Mouse (Mus musculus) T-helper 1 cell (primary cell): ENCODE measurements around the gene Clec3a.

ENCODE experiments used
- in situ Hi-C: fragments of 300-600 bp; cut with MboI, MseI; formaldehyde crosslinking; loops from one replicate; pipeline ENCODE4 v1.15.1; 2025; ENCODE audit warnings: high pct_unique_total_duplicates

The Clec3a gene

DNA sequence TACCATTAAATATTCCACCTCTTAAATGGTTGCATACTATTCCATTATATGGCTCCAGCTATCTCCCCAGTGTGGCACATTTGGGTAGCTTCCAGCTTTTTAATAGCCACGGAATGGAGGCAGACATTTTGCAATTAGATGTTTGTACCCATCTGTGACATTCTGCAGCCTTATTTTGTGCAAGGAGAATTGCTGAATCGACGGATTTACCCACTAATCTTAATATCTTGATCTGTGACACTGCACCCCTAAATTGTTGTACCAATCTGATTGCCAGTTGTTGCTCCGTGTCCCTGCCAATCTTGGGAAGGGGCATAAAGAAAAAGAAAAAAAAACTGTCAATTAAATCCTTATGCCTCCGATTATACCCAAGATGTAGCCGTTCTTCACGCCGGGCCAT lies 37.4 kb downstream of the Clec3a start:
- in situ Hi-C loops, result loop anchor here (10.0 kb wide), 1 partner anchor 1259 kb away; no protein-coding TSS in a partner anchor

DNA sequence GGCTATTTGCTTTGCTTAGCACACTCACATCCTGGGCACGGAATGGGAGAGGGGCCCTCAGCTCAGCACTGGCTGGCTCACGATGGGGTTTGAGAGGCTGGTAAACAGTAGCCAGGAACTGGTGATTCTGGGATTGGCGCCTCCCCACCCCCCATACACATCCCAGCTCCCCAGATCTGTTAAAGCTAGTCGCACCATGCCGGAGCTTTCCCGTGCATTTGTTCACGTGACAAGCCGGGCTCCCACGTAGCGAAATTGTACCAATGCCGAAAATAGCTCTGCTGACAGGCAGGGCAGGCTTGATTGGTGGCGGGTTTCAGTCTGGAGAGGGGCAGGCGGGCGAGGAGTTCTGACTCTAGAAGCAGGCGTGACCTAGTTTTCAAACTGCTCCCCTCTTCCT lies 38.1 kb downstream of the Clec3a start:
- in situ Hi-C loops, result loop anchor here (10.0 kb wide), 1 partner anchor 1259 kb away; no protein-coding TSS in a partner anchor

DNA sequence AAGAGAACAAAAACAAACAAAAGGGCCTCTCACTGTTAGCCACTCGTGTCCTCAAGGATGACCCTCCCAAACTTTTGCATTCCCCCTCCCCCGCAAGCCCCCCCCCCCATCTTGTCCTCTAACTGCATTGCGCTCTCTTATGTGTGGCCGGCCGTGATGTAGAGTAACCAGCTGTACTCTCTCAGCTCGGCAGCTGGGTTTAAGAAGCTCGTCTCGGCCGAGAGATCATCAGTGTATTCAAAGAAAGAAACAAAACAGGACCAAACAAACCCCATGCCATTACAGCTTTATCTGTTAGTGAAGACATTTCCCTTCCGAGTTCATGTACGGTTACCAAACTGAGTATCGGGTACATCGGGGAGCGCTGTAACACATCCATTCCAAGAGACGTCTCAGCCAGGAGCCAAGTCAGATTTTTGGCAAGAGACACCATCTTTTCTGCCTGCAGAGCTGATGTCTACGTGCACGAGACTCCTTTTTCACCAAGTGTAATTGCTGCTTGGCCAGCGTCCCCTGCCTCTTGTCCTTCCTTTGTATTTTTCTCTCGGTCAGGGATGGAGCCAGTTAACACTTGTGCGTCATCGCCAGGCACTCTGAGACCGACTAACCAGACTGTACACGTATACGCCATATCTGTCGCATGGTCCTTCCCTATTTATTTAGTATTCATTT lies 40.4 kb downstream of the Clec3a start:
- in situ Hi-C loops, result loop anchor here (10.0 kb wide), 1 partner anchor 1257 kb away; no protein-coding TSS in a partner anchor

DNA sequence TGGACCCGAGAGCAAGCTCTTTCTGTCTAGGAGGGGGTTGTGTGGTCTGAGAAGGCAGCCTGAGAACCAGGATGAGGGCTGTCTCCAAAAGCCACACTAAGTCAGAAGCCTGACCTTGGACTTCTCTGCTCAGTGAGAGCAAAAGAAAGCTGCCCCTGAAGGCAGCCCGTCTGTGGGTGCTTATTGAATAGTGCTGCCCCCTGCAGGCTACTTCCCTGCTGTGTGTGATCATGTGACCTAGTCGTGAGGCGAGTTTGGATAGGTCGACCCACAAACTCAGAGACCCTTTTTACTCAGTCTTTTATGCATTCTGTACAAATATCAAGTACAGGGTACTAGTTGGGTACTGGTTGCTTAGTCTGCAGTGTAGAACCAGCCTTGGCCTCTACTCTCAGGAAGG lies 42.7 kb downstream of the Clec3a start:
- in situ Hi-C loops, result no loop called here

DNA sequence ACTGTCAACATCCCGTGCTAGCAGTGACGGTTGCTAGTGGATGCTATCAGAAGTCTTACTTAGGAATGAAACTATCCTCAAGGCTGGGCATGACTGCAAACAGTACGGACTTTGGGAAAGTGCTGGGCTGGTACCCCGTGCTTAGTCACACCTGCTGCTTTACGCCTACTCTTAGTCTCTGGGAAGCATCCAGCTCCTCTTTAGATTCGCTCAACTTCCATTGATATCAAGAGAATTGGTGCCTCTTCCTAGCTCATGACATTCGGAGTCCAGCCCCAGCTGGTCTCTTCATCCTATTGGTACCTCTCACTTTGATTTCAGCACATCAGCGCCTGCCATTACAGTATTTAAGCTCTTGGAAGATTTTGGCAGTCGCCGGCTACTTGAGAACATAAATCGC lies 44.7 kb downstream of the Clec3a start:
- in situ Hi-C loops, result no loop called here

DNA sequence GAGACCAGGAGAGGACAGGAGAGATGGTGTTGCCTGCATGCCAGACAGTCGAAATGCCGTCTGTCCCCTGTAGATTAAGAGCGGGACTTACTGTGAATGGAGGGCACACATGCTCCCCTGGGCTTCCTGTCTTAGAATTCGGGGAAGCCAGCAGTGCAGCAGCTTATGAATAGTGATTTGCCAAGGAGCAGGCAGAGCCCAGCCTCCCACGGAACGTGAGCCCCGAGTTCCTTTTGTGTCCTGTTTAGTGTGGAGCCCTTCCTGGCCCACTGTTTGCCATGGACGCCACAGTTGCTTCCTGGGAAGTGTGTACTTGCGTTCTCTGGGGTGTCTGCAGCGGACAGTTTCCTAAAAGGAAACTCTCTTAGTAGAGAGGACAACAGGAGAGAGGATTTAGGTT lies 45.4 kb downstream of the Clec3a start:
- in situ Hi-C loops, result no loop called here

DNA sequence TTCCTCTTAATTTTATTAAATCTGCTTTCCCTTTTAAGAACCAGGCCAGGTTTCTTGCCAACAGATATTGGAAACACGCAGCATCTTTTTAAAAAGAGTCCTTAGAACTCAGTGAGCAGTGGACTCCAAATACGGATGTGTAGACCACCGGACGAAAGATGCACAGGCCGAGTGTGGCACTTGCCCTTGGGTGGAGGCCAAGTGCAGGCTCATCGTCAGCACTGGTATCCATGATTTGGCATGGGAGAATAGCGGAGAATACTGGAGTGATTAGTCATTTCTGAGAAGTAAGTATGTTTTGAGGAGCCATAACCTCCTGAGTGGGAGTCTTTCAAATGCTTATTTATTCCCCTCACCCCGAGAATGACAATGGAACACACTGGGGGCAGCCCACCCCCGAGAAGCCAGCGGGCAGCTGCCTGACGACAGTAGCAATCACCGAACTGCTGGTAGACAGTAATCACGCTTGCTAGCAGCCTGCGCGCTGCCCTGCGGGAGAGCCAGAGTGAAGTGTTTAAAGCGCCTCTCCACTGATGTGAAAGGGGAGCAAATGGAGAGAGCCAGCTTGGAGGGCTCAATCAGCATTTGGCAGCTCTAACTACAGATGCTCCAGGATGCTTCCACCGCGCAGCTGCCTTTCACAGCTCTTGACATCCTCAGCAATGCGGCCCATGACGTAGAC lies 50.8 kb downstream of the Clec3a start:
- in situ Hi-C loops, result no loop called here

DNA sequence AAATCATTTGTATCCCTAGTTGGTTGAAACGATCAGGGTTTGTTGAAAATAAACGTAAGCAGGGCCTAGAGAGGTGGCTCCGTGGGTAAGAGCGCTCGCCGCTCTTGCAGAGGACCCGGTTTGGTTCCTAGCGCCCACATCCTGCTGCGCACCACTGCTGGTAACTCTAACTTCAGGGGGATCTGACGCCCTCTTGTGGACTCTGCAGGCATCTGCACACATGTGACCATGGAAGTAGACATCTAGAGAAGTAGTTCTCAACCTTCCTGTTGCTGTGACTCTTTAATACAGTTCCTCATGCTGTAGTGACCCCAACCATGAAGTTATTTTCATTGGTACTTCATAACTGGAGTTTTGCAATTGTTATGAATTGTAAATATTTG lies 51.3 kb downstream of the Clec3a start:
- in situ Hi-C loops, result no loop called here

DNA sequence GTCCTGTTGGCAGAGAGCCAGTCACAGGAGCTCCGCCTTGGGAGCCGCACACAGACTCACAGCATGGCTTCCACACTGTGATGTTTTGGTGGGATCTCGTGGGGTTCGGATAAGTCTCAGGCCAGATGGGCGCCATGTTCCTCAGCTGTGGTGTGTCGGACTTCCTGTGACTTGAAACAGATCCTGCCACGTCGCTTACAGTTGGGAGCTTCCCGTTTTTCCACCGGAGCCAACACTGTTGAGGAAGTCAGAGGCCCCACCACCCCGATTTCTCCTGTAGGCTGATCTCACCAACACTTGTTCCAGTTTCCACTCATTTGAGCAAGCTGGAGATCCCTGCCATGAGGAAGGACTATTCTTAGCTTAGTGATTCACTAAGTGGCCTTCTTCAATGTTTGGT lies 55.7 kb downstream of the Clec3a start:
- in situ Hi-C loops, result no loop called here
